Mouse (Mus musculus): Measurements from ENCODE around the gene Hacd4.

Hacd4 gene

GRCm38 (mm10) chr4:88438326-88438989 is at the start of gene Hacd4:
Gene Hacd4 (minus strand): TSS chr4:88438928.
- DNase-seq (ENCODE audit: low read depth, low spot score) = peak; percentile 31

GRCm38 (mm10) chr4:88488107-88488506 is 49.4 kb upstream of the Hacd4 start:
- DNase-seq (ENCODE audit: low read depth, low spot score) = no peak

GRCm38 (mm10) chr4:88480130-88480529 is 41.4 kb upstream of the Hacd4 start:
- no peak for DNase-seq (ENCODE audit: low read depth, low spot score)

- no peak for DNase-seq (ENCODE audit: low read depth, low spot score)
Observed at GRCm38 (mm10) chr4:88478809-88479186, 40.1 kb upstream of the Hacd4 start.

- DNase-seq (ENCODE audit: low read depth, low spot score) = no peak
Observed at GRCm38 (mm10) chr4:88478177-88478808, 39.6 kb upstream of the Hacd4 start.

- DNase-seq (ENCODE audit: low read depth, low spot score) = no peak
Observed at GRCm38 (mm10) chr4:88476511-88477210, 37.9 kb upstream of the Hacd4 start.

GRCm38 (mm10) chr4:88476084-88476483 is 37.4 kb upstream of the Hacd4 start:
- no peak for DNase-seq (ENCODE audit: low read depth, low spot score)

- DNase-seq (ENCODE audit: low read depth, low spot score) = no peak
Observed at GRCm38 (mm10) chr4:88471528-88471927, 32.8 kb upstream of the Hacd4 start.

- DNase-seq (ENCODE audit: low read depth, low spot score) = no peak
Observed at GRCm38 (mm10) chr4:88464574-88464973, 25.8 kb upstream of the Hacd4 start.

- no peak for DNase-seq (ENCODE audit: low read depth, low spot score)
Observed at GRCm38 (mm10) chr4:88462981-88463646, 24.4 kb upstream of the Hacd4 start.

GRCm38 (mm10) chr4:88462501-88462900 is 23.8 kb upstream of the Hacd4 start:
- DNase-seq (ENCODE audit: low read depth, low spot score) = no peak

- no peak for DNase-seq (ENCODE audit: low read depth, low spot score)
Observed at GRCm38 (mm10) chr4:88461315-88461714, 22.6 kb upstream of the Hacd4 start.

- no peak for DNase-seq (ENCODE audit: low read depth, low spot score)
Observed at GRCm38 (mm10) chr4:88458673-88459072, 19.9 kb upstream of the Hacd4 start.

- DNase-seq (ENCODE audit: low read depth, low spot score) = no peak
Observed at GRCm38 (mm10) chr4:88458093-88458492, 19.4 kb upstream of the Hacd4 start.

GRCm38 (mm10) chr4:88450087-88450765 is 11.5 kb upstream of the Hacd4 start:
- DNase-seq (ENCODE audit: low read depth, low spot score) = no peak

GRCm38 (mm10) chr4:88448976-88449375 is 10.2 kb upstream of the Hacd4 start:
- no peak for DNase-seq (ENCODE audit: low read depth, low spot score)

- DNase-seq (ENCODE audit: low read depth, low spot score) = no peak
Observed at GRCm38 (mm10) chr4:88440814-88441213, 2.1 kb upstream of the Hacd4 start.

- DNase-seq (ENCODE audit: low read depth, low spot score) = no peak
Observed at GRCm38 (mm10) chr4:88439669-88440123, 968 bp upstream of the Hacd4 start.

- DNase-seq (ENCODE audit: low read depth, low spot score) = no peak
Observed at GRCm38 (mm10) chr4:88438990-88439329, 232 bp upstream of the Hacd4 start.

- no peak for DNase-seq (ENCODE audit: low read depth, low spot score)
Observed at GRCm38 (mm10) chr4:88437917-88438316, 811 bp downstream of the Hacd4 start.

GRCm38 (mm10) chr4:88437166-88437565 is 1.6 kb downstream of the Hacd4 start:
- DNase-seq (ENCODE audit: low read depth, low spot score) = no peak

Measured in ES-CJ7 (cell line).